Mouse (Mus musculus): ENCODE data around the gene Atp5b. TPM values are rescaled to one million over a fixed set of nuclear protein-coding genes. Genes with fewer than 3 reads are reported as not detected.
A peak's percentile ranks its signal among the peaks of the same experiment; 100 is the strongest.

Gene Atp5b
- polyA plus RNA-seq, 1 experiment from 2014 or later: 2,418 TPM

GRCm38 (mm10) chr10:128096693-128097586 lies 13.9 kb downstream of the Atp5b start:
- DNase-seq (ENCODE audit: low spot score): peak; percentile 92
- peak overlapping the region; percentile 86 for H3K27ac ChIP-seq (ENCODE audit: low read depth, low read length)
- H3K9ac ChIP-seq (ENCODE audit: low read length): peak overlapping the region; percentile 83
- H3K4me2 ChIP-seq (ENCODE audit: low read depth): peak overlapping the region; percentile 55
- H3K9me3 ChIP-seq (ENCODE audit: control insufficient read depth, low read length): no peaks in the 10 kb centered on the region
- H3K27me3 ChIP-seq (ENCODE audit: control insufficient read depth, insufficient read depth, low read length): no peaks in the 10 kb centered on the region
- ATAC-seq (ENCODE audit: insufficient read depth, low FRiP score, low TSS enrichment): peak; percentile 65
- H3K4me3 ChIP-seq (ENCODE audit: low read depth, low read length): peak overlapping the region; percentile 90
- peaks cover 25% of the 10 kb centered on the region for H3K4me1 ChIP-seq (ENCODE audit: control insufficient read depth, insufficient read depth, low read length)
- no peaks in the 10 kb centered on the region for H3K36me3 ChIP-seq (ENCODE audit: control insufficient read depth, insufficient read depth, low read length)
- WGBS: 1% methylated on average over 78 of the region's 86 CpGs

DNA sequence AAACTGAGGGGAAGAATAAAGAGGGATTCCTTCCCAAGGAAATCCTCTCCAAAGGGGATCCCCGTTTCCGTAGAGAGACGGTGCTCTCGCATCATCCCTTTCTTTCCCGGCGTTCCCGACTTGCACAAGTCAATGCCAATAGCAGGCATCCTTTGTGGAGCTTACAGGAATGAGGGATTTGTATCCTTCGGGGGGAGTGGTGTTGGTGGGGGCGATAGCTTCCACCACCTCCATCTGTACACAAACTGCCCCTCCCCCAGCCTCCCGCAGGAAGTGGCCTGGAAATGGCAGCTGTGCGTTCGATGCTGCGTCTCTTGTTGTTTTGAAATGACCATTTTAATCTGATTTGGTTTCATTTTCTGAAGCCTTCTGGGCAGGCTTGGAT lies 14.5 kb downstream of the Atp5b start:
- H3K4me1 ChIP-seq (ENCODE audit: control insufficient read depth, insufficient read depth, low read length): peaks cover 22% of the 10 kb centered on the region

GRCm38 (mm10) chr10:128110103-128110761 lies 27.2 kb downstream of the Atp5b start:
- no peak overlapping the region for H3K27ac ChIP-seq (ENCODE audit: low read depth, low read length)
- peaks cover 12% of the 10 kb centered on the region for H3K36me3 ChIP-seq (ENCODE audit: control insufficient read depth, insufficient read depth, low read length)
- no peak overlapping the region for H3K4me3 ChIP-seq (ENCODE audit: low read depth, low read length)
- H3K27me3 ChIP-seq (ENCODE audit: control insufficient read depth, insufficient read depth, low read length): no peaks in the 10 kb centered on the region
- H3K4me2 ChIP-seq (ENCODE audit: low read depth): no peak overlapping the region
- no peak overlapping the region for H3K9ac ChIP-seq (ENCODE audit: low read length)
- 92% methylated on average over 4 of the region's 4 CpGs for WGBS
- DNase-seq (ENCODE audit: low spot score) (no peak), ATAC-seq (ENCODE audit: insufficient read depth, low FRiP score, low TSS enrichment) (no peak)
- no peaks in the 10 kb centered on the region for H3K9me3 ChIP-seq (ENCODE audit: control insufficient read depth, low read length)
- H3K4me1 ChIP-seq (ENCODE audit: control insufficient read depth, insufficient read depth, low read length): no peaks in the 10 kb centered on the region

More for the DNA sequence above, 14.5 kb downstream of the Atp5b start:
- DNase-seq (ENCODE audit: low spot score): peak; percentile 66
- Histone ChIP-seq H3K4me2 (ENCODE audit: low read depth) (peak overlapping the region; percentile 55), H3K36me3 (ENCODE audit: control insufficient read depth, insufficient read depth, low read length) (no peaks in the 10 kb centered on the region), H3K27ac (ENCODE audit: low read depth, low read length) (peak overlapping the region; percentile 86), H3K4me3 (ENCODE audit: low read depth, low read length) (peak overlapping the region; percentile 90), H3K9ac (ENCODE audit: low read length) (peak overlapping the region; percentile 83), H3K9me3 (ENCODE audit: control insufficient read depth, low read length) (no peaks in the 10 kb centered on the region), H3K27me3 (ENCODE audit: control insufficient read depth, insufficient read depth, low read length) (no peaks in the 10 kb centered on the region)
- WGBS: under 1% methylated on average over 13 of the region's 13 CpGs
- no peak for ATAC-seq (ENCODE audit: insufficient read depth, low FRiP score, low TSS enrichment)

DNA sequence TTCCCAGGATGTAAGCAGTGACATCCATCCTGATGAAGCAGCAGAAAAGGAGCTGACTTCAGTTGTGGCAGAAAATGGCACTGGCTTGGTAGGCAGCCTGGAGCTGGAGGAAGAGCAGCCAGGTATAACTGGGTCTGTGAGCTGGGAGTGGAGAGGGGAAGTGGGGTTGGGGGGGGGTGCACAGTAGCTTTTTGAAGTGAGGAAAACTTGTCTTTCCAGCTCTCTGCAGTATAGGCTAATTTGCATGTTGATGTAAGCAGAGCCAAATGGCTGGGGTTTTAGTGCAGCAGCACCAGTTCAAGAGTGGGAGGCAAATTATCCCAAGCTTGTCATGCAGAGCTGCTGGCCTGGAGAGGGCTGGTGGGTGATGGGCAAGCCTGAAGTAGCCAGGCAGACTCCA lies 28.2 kb downstream of the Atp5b start:
- no peak overlapping the region for H3K4me3 ChIP-seq (ENCODE audit: low read depth, low read length)
- no peak for DNase-seq (ENCODE audit: low spot score)
- H3K36me3 ChIP-seq (ENCODE audit: control insufficient read depth, insufficient read depth, low read length): peaks cover 18% of the 10 kb centered on the region
- H3K9ac ChIP-seq (ENCODE audit: low read length): no peak overlapping the region
- ATAC-seq (ENCODE audit: insufficient read depth, low FRiP score, low TSS enrichment): no peak
- H3K4me1 ChIP-seq (ENCODE audit: control insufficient read depth, insufficient read depth, low read length): no peaks in the 10 kb centered on the region
- no peak overlapping the region for H3K27ac ChIP-seq (ENCODE audit: low read depth, low read length)
- H3K9me3 ChIP-seq (ENCODE audit: control insufficient read depth, low read length): no peaks in the 10 kb centered on the region
- H3K27me3 ChIP-seq (ENCODE audit: control insufficient read depth, insufficient read depth, low read length): no peaks in the 10 kb centered on the region
- H3K4me2 ChIP-seq (ENCODE audit: low read depth): no peak overlapping the region

DNA sequence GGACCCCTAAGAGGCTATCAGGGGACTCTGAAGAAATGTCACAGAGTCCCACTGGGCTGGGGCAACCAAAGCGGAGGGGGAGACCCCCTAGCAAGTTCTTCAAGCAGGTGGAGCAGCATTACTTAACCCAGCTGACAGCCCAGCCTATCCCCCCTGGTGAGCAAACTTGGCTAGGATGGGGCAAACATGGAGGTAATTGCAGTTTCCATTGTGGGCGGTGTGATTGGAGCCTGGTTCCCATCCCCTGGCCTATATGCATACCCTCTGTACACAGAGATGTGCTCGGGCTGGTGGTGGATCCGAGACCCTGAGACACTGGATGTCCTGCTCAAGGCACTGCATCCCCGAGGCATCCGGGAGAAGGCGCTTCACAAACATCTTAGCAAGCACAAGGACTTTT lies 40.8 kb downstream of the Atp5b start:
- Histone ChIP-seq H3K9ac (ENCODE audit: low read length) (no peak overlapping the region), H3K27ac (ENCODE audit: low read depth, low read length) (no peak overlapping the region), H3K9me3 (ENCODE audit: control insufficient read depth, low read length) (no peaks in the 10 kb centered on the region), H3K27me3 (ENCODE audit: control insufficient read depth, insufficient read depth, low read length) (no peaks in the 10 kb centered on the region), H3K36me3 (ENCODE audit: control insufficient read depth, insufficient read depth, low read length) (peaks cover 56% of the 10 kb centered on the region), H3K4me2 (ENCODE audit: low read depth) (no peak overlapping the region), H3K4me1 (ENCODE audit: control insufficient read depth, insufficient read depth, low read length) (no peaks in the 10 kb centered on the region), H3K4me3 (ENCODE audit: low read depth, low read length) (no peak overlapping the region)
- DNase-seq (ENCODE audit: low spot score) (no peak), ATAC-seq (ENCODE audit: insufficient read depth, low FRiP score, low TSS enrichment) (no peak)
- 93% methylated on average over 7 of the region's 7 CpGs for WGBS

DNA sequence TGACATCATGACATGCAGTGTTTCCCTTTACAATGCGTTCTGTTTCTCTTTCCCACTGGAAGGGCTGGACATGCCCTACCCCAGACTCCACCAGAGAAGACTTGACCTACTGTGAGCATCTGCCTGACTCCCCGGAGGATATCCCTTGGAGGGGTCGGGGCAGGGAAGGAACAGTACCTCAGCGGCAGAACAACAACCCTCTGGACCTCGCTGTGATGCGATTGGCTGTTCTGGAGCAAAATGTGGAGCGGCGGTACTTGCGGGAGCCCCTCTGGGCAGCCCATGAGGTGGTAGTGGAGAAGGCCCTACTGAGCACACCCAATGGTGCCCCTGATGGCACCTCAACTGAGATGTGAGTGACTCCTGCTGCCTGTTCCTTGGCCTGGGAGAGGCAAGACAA lies 41.8 kb downstream of the Atp5b start:
- Histone ChIP-seq H3K9me3 (ENCODE audit: control insufficient read depth, low read length) (no peaks in the 10 kb centered on the region), H3K4me3 (ENCODE audit: low read depth, low read length) (no peak overlapping the region), H3K4me1 (ENCODE audit: control insufficient read depth, insufficient read depth, low read length) (no peaks in the 10 kb centered on the region), H3K36me3 (ENCODE audit: control insufficient read depth, insufficient read depth, low read length) (peaks cover 52% of the 10 kb centered on the region), H3K9ac (ENCODE audit: low read length) (no peak overlapping the region), H3K27ac (ENCODE audit: low read depth, low read length) (no peak overlapping the region), H3K27me3 (ENCODE audit: control insufficient read depth, insufficient read depth, low read length) (no peaks in the 10 kb centered on the region), H3K4me2 (ENCODE audit: low read depth) (no peak overlapping the region)
- ATAC-seq (ENCODE audit: insufficient read depth, low FRiP score, low TSS enrichment) (no peak), DNase-seq (ENCODE audit: low spot score) (no peak)
- WGBS: 94% methylated on average over 9 of the region's 9 CpGs

- H3K4me1 ChIP-seq (ENCODE audit: control insufficient read depth, insufficient read depth, low read length): no peaks in the 10 kb centered on the region
- ATAC-seq (ENCODE audit: insufficient read depth, low FRiP score, low TSS enrichment): no peak
- no peak overlapping the region for H3K4me2 ChIP-seq (ENCODE audit: low read depth)
- WGBS: 95% methylated on average over 14 of the region's 14 CpGs
- H3K4me3 ChIP-seq (ENCODE audit: low read depth, low read length): no peak overlapping the region
- no peak overlapping the region for H3K27ac ChIP-seq (ENCODE audit: low read depth, low read length)
- DNase-seq (ENCODE audit: low spot score): no peak
- H3K36me3 ChIP-seq (ENCODE audit: control insufficient read depth, insufficient read depth, low read length): peaks cover 50% of the 10 kb centered on the region
- H3K27me3 ChIP-seq (ENCODE audit: control insufficient read depth, insufficient read depth, low read length): no peaks in the 10 kb centered on the region
- H3K9ac ChIP-seq (ENCODE audit: low read length): no peak overlapping the region
- no peaks in the 10 kb centered on the region for H3K9me3 ChIP-seq (ENCODE audit: control insufficient read depth, low read length)
These were observed 42.9 kb downstream of the Atp5b start for GRCm38 (mm10) chr10:128125951-128126350.

GRCm38 (mm10) chr10:128127497-128127896 lies 44.4 kb downstream of the Atp5b start:
- WGBS: 72% methylated on average over 5 of the region's 5 CpGs
- ATAC-seq (ENCODE audit: insufficient read depth, low FRiP score, low TSS enrichment) (no peak), DNase-seq (ENCODE audit: low spot score) (no peak)
- H3K9me3 ChIP-seq (ENCODE audit: control insufficient read depth, low read length): no peaks in the 10 kb centered on the region
- no peak overlapping the region for H3K4me3 ChIP-seq (ENCODE audit: low read depth, low read length)
- H3K4me1 ChIP-seq (ENCODE audit: control insufficient read depth, insufficient read depth, low read length): no peaks in the 10 kb centered on the region
- no peak overlapping the region for H3K27ac ChIP-seq (ENCODE audit: low read depth, low read length)
- H3K27me3 ChIP-seq (ENCODE audit: control insufficient read depth, insufficient read depth, low read length): no peaks in the 10 kb centered on the region
- no peak overlapping the region for H3K4me2 ChIP-seq (ENCODE audit: low read depth)
- H3K9ac ChIP-seq (ENCODE audit: low read length): no peak overlapping the region
- H3K36me3 ChIP-seq (ENCODE audit: control insufficient read depth, insufficient read depth, low read length): peaks cover 40% of the 10 kb centered on the region

GRCm38 (mm10) chr10:128128143-128128542 lies 45.1 kb downstream of the Atp5b start:
- Histone ChIP-seq H3K27ac (ENCODE audit: low read depth, low read length) (no peak overlapping the region), H3K4me1 (ENCODE audit: control insufficient read depth, insufficient read depth, low read length) (no peaks in the 10 kb centered on the region), H3K9me3 (ENCODE audit: control insufficient read depth, low read length) (no peaks in the 10 kb centered on the region), H3K4me3 (ENCODE audit: low read depth, low read length) (no peak overlapping the region), H3K4me2 (ENCODE audit: low read depth) (no peak overlapping the region), H3K27me3 (ENCODE audit: control insufficient read depth, insufficient read depth, low read length) (no peaks in the 10 kb centered on the region), H3K36me3 (ENCODE audit: control insufficient read depth, insufficient read depth, low read length) (peaks cover 36% of the 10 kb centered on the region), H3K9ac (ENCODE audit: low read length) (no peak overlapping the region)
- DNase-seq (ENCODE audit: low spot score) (no peak), ATAC-seq (ENCODE audit: insufficient read depth, low FRiP score, low TSS enrichment) (no peak)
- WGBS: 91% methylated on average over 8 of the region's 8 CpGs
